Mouse (Mus musculus) intestine, postnatal 0 days (tissue): ENCODE measurements at regions not wholly inside any gene's neighbourhood (a gene's known extent, or its start where the extent isn't known, plus 50 kb on each side); places are given as distances from the start of the nearest gene placed in this dataset.
"Not testable (repeated sequence)": the region's sequence is repeated elsewhere in the genome, so short reads cannot be mapped to it uniquely, and the experiment has no call there.

ENCODE experiments used
- ATAC-seq: fragments of 200-750 bp; cut with Nextera tagmentation; 2 replicates; pipeline ENCODE4 v1.8.0; 2017; ENCODE audit warnings: mild to moderate bottlenecking, moderate TSS enrichment, moderate library complexity
- H3K27ac ChIP-seq: fragments of 300-500 bp; sonication (generic); 2 replicates; pipeline ENCODE4 v1.5.1; 2014; ENCODE audit warnings: mild to moderate bottlenecking, low read depth, low read length, moderate library complexity
- H3K27me3 ChIP-seq: fragments of 300-500 bp; sonication (generic); replicated peaks from 2 replicates; pipeline ENCODE4 v1.6.1; 2014; ENCODE audit warnings: low read length, mixed read lengths; ENCODE audit not compliant: control insufficient read depth, insufficient read depth
- H3K36me3 ChIP-seq: fragments of 300-500 bp; sonication (generic); 2 replicates; pipeline ENCODE4 v1.6.1; 2014; ENCODE audit warnings: mild to moderate bottlenecking, moderate library complexity; ENCODE audit not compliant: control insufficient read depth, insufficient read depth
- H3K4me1 ChIP-seq: fragments of 300-500 bp; sonication (generic); replicated peaks from 2 replicates; pipeline ENCODE4 v1.6.1; 2014; ENCODE audit warnings: antibody characterized with exemption, low read length, mixed read lengths; ENCODE audit not compliant: control insufficient read depth, insufficient read depth
- H3K4me2 ChIP-seq: fragments of 300-500 bp; sonication (generic); replicated peaks from 2 replicates; pipeline ENCODE4 v1.6.1; 2014; ENCODE audit warnings: low read depth, mild to moderate bottlenecking, moderate library complexity
- H3K4me3 ChIP-seq: fragments of 300-500 bp; sonication (generic); 2 replicates; pipeline ENCODE4 v1.5.1; 2014; ENCODE audit warnings: low read depth, low read length
- H3K9ac ChIP-seq: fragments of 300-500 bp; sonication (generic); 2 replicates; pipeline ENCODE4 v1.6.1; 2014; ENCODE audit warnings: mild to moderate bottlenecking, low read depth, low read length
- H3K9me3 ChIP-seq: fragments of 300-500 bp; sonication (generic); 2 replicates; pipeline ENCODE4 v1.6.1; 2016; ENCODE audit warnings: mixed run types; ENCODE audit not compliant: control insufficient read depth
- CTCF ChIP-seq: sonication (generic); IDR thresholded peaks from 2 replicates; pipeline ENCODE4 v1.5.1; 2016; ENCODE audit warnings: low read depth, mild to moderate bottlenecking, control low read depth, antibody characterized with exemption, moderate library complexity
- WGBS: fragments of 180-500 bp; shearing (Covaris S2); extraction: QIAGEN DNeasy Blood & Tissue Kit; methylation state at CpG from one replicate; pipeline ENCODE4 v1.1.7; 2014; 5-methylcytosine and 5-hydroxymethylcytosine counted together

DNA sequence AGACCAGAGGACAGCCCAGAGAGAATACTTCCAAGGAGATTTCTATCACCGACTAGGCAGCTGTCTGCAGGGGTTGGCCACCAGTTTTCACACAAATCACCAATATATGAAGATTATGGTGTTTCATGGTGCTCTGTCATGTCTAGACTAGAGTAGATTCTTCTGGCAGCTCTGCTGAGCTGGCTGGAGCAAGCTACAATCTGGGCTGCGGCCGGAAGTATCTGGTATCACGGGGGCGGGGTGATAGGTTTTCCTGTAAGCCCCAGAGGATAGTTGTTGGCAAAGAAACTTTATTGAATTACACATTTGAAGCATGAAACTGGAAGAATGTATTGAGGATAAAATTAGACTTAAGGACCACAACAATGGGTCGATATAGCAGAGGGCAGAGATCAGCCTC is 271.5 kb downstream of the Med10 start:
- WGBS: 80% methylated on average over 6 of the region's 6 CpGs
- no peak for ATAC-seq
- H3K9me3 ChIP-seq: no peaks in the 10 kb centered on the region

DNA sequence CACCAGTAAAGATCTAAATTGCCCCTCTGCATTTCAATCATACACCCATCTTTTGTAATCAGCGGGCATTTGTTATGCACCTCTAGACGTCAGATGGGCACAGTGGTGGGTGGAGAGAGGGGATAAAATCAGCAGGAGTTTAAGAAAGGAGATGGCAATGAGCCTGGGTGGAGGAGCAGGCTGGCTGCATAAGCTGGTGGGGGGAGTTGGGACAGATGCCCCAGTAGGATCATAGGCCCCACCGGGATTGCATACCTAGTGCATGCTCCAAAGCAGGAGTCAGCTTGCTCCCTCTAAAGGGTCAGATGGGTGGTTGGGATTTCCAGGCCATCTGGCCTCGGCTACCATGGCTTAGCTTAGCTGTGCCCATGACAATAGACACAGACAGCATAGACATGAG is 273.2 kb downstream of the Med10 start:
- Histone ChIP-seq H3K9me3 (no peaks in the 10 kb centered on the region), H3K9ac (no peak overlapping the region), H3K27ac (no peak overlapping the region), H3K4me3 (no peak overlapping the region), H3K4me2 (no peak overlapping the region), H3K4me1 (no peaks in the 10 kb centered on the region), H3K27me3 (no peaks in the 10 kb centered on the region), H3K36me3 (no peaks in the 10 kb centered on the region)
- no peak for TF ChIP-seq CTCF
- no peak for ATAC-seq
- WGBS: 83% methylated on average over 4 of the region's 4 CpGs

More for the DNA sequence above, 271.5 kb downstream of the Med10 start:
- Histone ChIP-seq H3K4me2 (no peak overlapping the region), H3K4me3 (no peak overlapping the region), H3K27me3 (no peaks in the 10 kb centered on the region), H3K4me1 (no peaks in the 10 kb centered on the region), H3K9ac (no peak overlapping the region), H3K36me3 (no peaks in the 10 kb centered on the region), H3K27ac (no peak overlapping the region)
- no peak for TF ChIP-seq CTCF

- H3K4me2 ChIP-seq: no peak overlapping the region
- H3K36me3 ChIP-seq: no peaks in the 10 kb centered on the region
- no peaks in the 10 kb centered on the region for H3K4me1 ChIP-seq
- 82% methylated on average over 4 of the region's 4 CpGs for WGBS
- no peak for ATAC-seq
- TF ChIP-seq CTCF: no peak
- no peak overlapping the region for H3K27ac ChIP-seq
- no peak overlapping the region for H3K9ac ChIP-seq
- H3K4me3 ChIP-seq: no peak overlapping the region
- no peaks in the 10 kb centered on the region for H3K27me3 ChIP-seq
- H3K9me3 ChIP-seq: no peaks in the 10 kb centered on the region
Observed at GRCm38 (mm10) chr13:70081108-70081507, 278.9 kb downstream of the Med10 start.

- Histone ChIP-seq H3K36me3 (no peaks in the 10 kb centered on the region), H3K4me2 (no peak overlapping the region), H3K9me3 (no peaks in the 10 kb centered on the region), H3K4me1 (no peaks in the 10 kb centered on the region), H3K27me3 (no peaks in the 10 kb centered on the region), H3K9ac (no peak overlapping the region), H3K4me3 (no peak overlapping the region), H3K27ac (no peak overlapping the region)
- no peak for TF ChIP-seq CTCF
- no peak for ATAC-seq
- 59% methylated on average over 4 of the region's 4 CpGs for WGBS
Observed at GRCm38 (mm10) chr13:70092886-70093285, 290.7 kb downstream of the Med10 start.

DNA sequence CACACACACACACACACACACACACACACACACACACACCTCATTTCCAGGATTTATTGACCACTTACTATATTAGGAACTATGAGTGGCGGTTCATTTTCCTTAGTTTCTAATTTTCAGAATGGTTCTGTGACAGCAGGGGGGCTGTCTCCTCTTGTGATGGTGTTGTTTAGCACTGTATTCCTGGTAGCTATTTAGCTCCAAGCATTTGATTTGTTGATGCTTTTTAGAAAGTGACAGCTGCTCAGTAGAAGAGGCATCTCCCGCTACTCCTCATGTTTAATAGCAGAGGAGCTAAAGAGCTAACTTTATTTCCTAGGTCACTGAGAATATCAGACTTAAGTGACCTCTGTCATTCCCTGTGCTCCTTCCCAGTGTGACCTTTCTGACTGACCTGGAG is 291.8 kb downstream of the Med10 start:
- H3K4me1 ChIP-seq: no peaks in the 10 kb centered on the region
- H3K4me3 ChIP-seq: no peak overlapping the region
- no peak overlapping the region for H3K27ac ChIP-seq
- no peak overlapping the region for H3K9ac ChIP-seq
- no peak overlapping the region for H3K4me2 ChIP-seq
- no peaks in the 10 kb centered on the region for H3K36me3 ChIP-seq
- H3K9me3 ChIP-seq: no peaks in the 10 kb centered on the region
- no peak for TF ChIP-seq CTCF
- no peaks in the 10 kb centered on the region for H3K27me3 ChIP-seq
- WGBS: 61% methylated on average over 2 of the region's 2 CpGs
- ATAC-seq: no peak

- Histone ChIP-seq H3K9me3 (no peaks in the 10 kb centered on the region), H3K4me3 (no peak overlapping the region), H3K27me3 (no peaks in the 10 kb centered on the region), H3K9ac (no peak overlapping the region), H3K4me2 (no peak overlapping the region), H3K4me1 (no peaks in the 10 kb centered on the region), H3K27ac (no peak overlapping the region), H3K36me3 (no peaks in the 10 kb centered on the region)
- peak; percentile 48 for TF ChIP-seq CTCF
- ATAC-seq: no peak
- 65% methylated on average over 7 of the region's 7 CpGs for WGBS
Observed at GRCm38 (mm10) chr13:70096430-70097301, 294.5 kb downstream of the Med10 start.

- not testable (repeated sequence) for H3K4me1 ChIP-seq, H3K9me3 ChIP-seq, H3K4me3 ChIP-seq, H3K4me2 ChIP-seq, H3K9ac ChIP-seq, H3K36me3 ChIP-seq, H3K27me3 ChIP-seq, H3K27ac ChIP-seq, ATAC-seq
- WGBS: 82% methylated on average over 1 of the region's 1 CpGs
Observed at GRCm38 (mm10) chr13:70100091-70100490, 297.9 kb downstream of the Med10 start.
